Mouse (Mus musculus) gastrocnemius, postnatal 14 days (tissue): Measurements from ENCODE around the gene Rhbg. TPM values are rescaled to one million over a fixed set of nuclear protein-coding genes. Genes with fewer than 3 reads are reported as not detected.

Experiments
- DNase-seq: peaks from one replicate; pipeline ENCODE4 v3.0.0; 2021; ENCODE audit warnings: mixed read lengths
- intact Hi-C: fragments of 180-260 bp; cut with DNase I; formaldehyde crosslinking; loops from one replicate; pipeline ENCODE4 v1.15.1; 2025; ENCODE audit warnings: low total_unique reads
- total RNA-seq, 2 experiments: library from RNA; stranded (reverse); gene quantifications; 2 replicates each; pipeline ENCODE4 v1.2.3; 2021

The Rhbg gene
- total RNA-seq, 2 experiments from 2014 or later = not detected

DNA sequence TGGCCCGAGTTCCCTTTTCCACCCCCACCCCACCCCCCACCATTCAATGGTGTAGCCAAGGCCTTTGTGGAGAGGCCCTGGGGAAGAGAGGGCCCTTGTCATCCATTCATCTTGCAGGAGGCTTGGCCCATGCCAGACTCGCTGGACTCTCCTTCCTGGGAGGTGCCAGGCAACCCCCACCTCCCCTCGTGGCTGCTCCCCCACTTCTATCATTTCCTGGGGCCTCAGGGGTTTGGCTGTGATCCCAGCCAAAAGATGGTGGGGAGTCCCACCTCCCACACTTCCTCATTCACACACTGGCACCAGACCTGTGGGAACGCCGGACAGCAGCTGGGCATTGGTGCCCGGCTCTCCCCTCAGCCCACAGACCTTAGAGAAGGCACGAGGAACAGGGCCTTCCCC is 22.2 kb downstream of the Rhbg start:
- no peak for DNase-seq
- intact Hi-C loops = loop anchor here (5.0 kb wide), 1 partner anchor 140 kb away; no protein-coding TSS in a partner anchor

DNA sequence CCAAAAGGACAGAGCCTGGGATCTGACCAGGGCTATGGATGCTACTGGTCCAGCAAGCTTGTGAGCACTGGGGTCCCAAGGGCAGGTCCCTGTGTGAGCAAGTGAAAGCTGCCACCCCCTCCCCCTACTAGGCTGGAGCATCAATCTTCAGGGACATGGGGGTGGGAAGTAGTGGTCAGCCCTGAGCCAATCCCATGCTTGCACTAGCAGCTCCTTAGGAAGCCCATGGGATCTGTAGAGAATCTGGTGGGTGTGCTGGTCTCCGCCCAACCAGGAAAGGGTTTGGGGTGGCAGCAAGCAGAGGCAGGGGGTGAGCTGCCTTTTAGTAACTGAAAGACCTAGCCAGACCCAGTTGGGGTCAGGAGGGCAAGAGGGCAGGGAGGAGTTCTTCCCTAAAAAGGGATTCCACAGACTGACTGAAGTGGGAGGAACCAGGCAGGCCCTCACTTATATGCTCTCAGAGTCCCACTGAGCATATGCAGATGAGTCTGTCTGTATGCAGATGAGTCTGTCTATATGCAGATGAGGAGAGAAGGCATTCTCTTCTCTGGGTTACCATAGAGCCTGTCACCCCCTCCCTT is 23.4 kb downstream of the Rhbg start:
- no peak for DNase-seq
- intact Hi-C loops = loop anchor here (5.0 kb wide), 1 partner anchor 139 kb away; no protein-coding TSS in a partner anchor

DNA sequence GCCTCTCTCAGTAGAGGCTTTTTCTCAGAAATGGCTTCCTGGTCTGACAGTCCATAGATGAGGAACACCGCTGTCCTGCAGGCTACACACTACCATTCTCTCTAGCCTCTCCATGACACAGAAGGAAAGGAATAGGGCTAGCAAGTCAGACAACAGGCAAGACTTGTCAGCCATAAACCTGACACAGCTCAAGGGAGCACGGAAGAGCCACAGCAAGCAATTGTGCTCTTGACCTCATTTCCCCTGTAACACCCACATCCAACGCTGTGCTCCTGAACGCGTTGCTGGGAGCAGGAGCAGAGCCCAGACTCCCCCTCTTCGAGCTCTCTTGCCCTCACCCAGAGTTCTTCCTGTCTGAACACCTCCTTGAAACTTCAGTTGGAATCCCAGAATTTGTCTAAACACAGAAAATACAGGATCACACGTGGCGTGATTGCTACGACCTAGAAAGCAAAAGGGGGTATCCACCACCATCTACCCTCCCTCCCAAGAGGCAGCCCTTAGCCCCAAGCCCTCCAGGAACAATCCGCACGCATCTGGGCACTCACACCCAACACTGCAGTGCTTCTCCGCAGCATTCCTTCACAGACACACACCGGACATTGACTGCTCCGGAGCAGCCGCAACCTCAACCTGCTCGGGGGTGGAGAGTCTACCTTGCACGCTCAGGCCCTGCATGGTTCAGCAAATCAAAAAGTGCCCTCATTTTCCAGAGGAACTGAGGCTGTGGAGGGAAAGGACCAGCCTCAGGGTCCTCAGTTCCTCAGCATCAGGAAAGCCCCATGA is 24.1 kb downstream of the Rhbg start:
- no peak for DNase-seq
- intact Hi-C loops = loop anchor here (5.0 kb wide), 1 partner anchor 138 kb away; no protein-coding TSS in a partner anchor

DNA sequence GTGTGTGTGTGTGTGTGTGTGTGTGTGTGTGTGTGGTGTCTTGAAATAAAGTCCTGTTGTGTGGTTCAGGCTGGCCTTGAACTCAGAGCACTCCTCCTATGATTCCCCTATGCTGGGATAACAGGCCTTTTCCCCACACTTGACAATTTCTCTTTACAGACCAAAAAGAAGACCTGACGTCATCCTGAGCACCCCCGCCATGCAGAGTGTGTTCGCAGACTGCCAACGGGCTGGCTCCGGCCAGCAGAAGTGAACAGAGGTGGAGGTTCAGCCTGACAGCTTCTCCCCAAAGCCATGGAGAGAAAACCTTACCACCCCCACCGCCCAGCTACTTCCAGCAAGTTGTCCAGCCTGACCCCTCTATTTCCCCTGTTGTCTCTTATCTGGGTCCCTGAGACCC is 25.0 kb downstream of the Rhbg start:
- DNase-seq = no peak
- intact Hi-C loops = no loop called here

DNA sequence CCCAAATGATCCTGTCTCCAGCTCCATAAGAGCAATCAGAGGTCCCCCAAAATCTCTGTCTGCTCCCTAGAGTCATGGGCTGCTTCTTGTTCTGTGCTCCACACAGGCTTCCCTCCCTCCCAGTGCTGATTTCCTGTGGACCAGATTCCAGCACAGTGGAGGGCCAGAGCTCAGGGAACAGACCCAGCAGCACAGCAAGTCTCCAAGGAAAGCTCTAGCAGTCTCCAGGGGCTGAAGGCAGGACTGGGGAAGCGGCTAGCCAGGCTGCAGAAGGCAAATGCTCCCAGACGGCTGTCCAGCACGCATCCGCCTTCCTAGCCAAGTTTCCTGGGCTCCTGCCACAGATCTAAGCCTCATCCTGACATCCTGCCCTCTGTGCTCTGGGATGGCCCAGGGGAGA is 25.6 kb downstream of the Rhbg start:
- no peak for DNase-seq
- intact Hi-C loops = no loop called here

DNA sequence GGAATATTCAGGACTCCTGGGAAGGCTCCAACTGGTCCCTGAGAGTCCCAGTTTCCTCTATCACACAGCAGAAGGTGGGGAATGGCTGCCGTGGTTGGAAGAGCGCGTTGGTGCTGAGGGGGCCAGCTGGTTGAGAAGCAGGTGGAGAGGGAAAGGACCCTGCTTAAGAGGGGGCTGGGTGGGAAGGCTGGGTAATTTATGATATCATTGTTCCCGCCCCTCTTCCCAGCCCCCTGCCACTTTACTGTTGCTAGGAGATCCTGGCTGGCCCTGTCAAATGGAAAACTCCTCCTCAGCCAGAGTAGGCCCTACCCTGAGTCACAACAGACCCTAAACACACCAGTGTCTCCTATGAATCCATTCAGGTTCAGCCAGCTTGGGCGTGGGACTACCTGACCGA is 26.5 kb downstream of the Rhbg start:
- DNase-seq = no peak
- intact Hi-C loops = no loop called here

DNA sequence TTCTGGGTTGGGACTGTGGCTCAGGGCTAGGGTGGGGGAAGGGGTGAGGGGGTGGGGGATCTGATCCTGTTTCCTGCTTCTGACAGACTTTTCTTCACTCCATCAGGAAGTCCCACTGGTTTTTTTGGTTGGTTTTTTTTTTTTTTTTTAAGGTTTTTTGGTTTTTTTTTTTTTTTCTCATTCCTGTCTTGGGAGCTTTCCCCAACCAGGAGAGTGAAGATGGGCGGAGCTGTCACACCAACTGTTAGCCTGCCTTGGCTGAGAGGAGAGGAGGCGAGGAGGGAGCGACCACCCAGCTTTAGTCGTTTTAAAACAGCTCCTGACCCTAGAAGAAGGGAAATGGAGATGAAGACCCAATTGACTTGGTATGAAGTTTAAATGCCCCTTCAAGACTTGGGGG is 27.2 kb downstream of the Rhbg start:
- intact Hi-C loops = no loop called here
- DNase-seq = no peak

DNA sequence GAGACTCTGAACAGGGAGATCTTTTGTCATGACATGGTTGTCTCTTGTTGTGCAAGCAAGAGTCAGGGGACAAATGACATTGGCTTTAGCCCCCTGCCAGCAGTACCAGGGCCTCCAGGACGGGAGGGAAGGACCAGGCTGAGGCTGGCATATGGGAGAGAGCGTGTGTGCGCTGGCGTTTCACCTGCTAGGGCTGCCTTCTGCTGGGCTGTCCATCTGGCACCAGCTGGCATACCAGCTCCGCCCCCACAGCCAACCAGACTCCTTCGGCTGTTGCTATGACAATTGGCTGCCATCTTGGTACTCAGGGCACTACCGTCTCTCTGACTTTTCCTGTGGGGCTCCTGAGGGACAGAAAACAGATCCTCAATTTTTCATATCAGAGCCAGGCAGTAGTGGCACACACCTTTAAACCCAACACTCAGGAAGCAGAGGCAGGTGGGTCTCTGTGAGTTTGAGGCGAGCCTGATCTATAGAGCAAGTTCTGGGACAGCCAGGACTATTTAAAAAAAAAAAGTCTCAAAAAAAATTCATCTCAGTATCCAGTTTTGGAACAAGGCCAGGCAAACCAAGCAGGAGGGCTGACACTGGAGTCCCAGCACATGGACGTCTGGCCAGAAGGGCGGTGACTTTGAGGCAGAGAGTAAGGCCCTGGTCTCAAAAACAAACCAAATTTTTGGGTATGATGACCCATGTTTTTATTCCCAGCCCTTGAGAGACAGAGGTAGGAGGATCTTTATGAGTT is 28.2 kb downstream of the Rhbg start:
- intact Hi-C loops = no loop called here

DNA sequence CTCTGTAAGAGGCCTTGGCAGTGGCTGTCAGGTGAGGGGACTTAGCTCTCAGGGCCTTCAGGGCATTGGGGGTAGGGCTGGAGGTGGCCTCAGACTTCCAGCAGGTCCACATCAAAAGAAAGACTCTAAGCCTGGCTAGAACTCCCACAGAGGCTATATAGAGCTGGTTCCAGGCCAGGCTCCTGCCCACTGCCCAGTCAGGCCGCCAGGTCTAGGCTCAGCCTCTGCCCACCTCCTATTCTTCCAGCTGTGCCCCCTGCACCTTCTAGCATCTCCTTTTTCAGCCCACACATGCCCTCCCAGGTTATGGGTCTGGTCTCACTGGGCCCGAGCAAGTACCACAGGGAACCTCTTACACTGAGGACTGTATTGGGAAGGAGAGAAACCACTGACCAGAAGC is 29.6 kb downstream of the Rhbg start:
- DNase-seq = no peak
- intact Hi-C loops = no loop called here

More for the DNA sequence above, 28.2 kb downstream of the Rhbg start:
- no peak for DNase-seq

DNA sequence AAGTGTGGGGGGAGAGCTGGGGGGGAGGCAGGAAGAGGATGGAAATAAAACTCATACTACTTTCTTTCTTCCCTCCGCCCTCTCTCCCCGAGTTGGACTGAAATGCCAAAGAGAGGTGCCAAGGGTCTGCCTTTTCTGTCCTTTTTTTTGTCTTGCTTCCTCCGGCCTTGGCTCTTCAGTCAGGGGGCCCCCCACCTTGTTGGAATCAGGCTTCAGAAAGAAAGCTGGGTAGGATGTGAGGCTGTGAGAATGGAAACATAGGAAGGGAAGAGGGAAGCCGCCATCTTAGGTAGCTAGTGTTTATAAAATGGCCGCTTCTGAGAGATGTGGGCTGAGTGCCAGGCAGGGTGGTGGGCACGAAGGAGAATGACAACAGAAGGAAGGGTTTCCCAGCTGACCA is 32.1 kb downstream of the Rhbg start:
- DNase-seq = no peak
- intact Hi-C loops = no loop called here

DNA sequence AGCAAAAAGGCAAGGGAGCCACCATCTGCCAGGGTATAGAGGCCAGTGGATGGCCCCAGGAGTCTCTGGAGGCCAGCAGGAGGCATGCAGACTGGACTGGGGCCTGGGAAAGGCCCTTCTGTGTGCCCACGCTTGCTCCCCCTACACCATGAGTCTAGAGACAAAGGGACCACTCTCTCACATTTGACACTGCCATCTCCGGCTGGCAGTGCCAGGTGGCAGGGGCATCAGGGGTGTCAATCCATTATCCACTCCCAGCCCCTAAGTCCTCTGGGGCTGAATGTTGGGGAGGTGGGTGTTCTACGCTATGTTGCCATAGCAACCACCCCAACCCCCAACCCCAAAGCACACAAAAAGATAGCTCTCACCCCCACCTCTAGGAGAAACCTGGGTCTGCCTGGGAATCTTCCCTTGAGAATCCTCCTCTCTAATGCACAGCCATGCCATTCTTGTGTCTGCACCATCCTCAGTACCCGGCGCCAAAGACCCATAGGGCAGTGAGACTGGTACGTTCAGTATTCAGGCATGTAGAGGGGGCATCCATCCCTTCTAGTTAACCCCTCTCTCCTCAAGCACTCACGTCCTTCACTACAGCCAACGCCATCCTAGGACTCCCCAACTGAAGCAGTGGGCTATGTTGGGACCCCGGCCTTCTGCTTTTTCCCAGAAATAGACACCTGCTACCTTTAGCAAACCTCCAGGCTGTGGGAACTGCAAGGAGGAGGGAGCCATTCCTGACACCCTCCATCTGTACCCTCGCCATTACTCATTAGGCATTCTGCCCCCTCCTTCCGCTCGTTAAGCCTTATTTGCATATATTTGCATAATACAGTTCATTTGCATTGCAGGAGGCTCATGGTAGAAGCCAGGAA is 32.8 kb downstream of the Rhbg start:
- no peak for DNase-seq
- intact Hi-C loops = no loop called here

DNA sequence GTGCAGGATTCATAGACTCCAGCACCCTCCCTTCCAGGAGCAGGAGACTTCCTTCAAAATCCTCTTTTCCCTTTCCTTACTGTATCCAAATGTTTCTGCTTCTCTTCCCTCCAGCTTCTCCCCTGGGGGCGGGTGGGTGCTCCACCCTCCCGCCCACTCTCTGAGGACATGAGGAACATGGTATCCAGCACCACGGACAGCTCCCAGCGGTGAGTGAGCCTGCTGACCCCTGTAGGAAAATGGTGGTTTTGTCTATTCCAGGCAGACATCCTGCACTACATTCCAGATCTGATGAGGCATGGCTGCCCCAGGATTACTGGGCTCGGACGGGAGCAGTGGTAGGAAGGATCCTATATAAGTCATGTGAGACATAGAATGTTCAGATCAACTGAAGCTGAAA is 33.7 kb downstream of the Rhbg start:
- DNase-seq = peak; percentile 73
- intact Hi-C loops = no loop called here

DNA sequence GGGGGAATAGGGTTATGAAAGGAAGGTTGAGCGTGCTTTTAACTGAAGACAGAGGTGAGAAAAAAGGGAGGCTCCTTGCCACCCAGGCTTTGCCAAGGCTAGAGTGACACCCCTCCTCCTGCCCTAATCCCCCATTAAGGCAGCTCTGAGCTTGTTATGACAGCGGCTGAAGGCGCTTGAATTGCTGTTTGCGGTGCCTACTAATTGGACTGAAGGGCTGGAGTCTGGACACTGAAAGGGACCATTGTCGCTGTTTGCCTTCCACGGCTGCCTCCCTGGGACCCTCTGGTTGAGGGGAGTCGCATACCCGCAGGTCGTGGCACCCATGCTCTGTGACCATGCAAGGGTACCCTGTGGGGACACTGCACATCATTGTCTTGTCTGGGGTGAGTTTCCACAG is 34.6 kb downstream of the Rhbg start:
- intact Hi-C loops = no loop called here
- no peak for DNase-seq

DNA sequence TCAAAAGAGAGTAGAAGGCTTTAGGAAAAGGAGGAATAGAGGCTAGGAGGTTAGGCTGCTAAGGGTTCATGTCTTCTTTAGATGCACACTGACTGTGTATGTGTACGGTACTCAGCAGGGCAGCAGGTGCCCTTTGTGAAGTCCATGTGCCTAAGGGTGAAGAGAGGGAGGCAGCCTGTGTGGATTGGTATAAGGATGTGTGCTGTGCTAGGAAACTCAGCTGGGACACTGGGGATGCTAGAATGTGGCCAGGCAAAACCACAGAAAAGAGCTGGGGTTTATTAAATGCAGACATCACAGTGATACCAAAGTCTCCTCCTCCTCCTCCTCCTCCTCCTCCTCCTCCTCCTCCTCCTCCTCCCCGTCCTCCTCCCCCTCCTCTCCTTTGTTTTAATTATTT is 36.8 kb downstream of the Rhbg start:
- DNase-seq = no peak
- intact Hi-C loops = no loop called here

DNA sequence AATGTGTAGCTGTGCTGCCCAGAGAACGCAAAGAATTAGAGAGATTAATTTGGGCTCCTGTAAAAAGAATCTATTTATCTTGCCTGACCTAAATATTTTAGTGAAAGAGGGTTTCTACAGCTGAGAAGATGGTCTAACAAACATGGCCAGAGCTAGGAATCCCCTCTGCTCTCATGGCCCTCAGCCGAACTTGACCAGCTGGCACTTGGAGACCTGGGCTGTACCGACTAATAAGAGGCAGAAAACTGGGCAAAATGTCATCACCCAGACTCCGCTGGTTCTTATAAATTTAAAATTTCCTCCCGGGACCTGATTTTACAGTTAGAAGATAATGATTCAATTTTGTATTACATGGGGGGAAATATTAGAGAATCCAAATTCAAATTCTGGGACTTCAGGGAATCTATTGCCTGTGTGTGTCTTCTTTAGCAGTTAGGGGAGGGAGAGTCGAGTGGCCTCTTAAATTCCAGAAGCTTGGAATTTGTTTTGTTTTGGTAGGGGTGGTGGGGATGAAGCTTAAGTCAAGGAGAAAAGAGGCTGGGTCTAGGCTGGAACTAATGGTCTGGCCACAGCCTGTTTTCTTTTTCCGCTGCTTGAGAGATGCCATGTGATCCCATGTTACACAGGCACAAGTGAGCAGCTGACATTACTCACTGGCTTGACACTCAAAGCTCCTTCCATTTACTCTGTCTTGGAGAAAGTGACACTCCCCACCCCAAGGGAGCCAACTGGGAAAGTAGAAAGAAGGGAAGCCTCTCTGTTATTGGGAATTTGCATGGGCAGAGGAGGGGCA is 37.8 kb downstream of the Rhbg start:
- intact Hi-C loops = no loop called here
- DNase-seq = no peak

DNA sequence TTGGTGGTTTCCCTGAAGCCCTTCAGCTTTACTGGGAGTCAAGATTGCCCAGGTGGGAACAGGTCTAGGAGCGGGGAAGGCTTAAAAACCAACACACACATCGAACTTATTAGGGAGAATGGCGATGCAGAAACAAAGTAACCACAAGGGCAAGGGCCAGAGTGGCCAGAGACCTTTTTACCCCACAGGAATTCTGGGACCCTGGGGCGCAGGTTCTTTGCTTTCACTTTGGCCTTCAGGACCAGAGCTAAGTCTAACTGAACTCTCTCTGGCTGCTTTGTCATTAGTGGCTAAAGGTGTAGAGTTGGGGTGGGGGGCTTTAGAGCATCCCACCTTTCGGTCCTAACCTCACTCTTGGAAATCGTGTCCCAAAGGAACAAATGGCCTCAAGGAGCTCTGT is 38.4 kb downstream of the Rhbg start:
- intact Hi-C loops = no loop called here
- DNase-seq = no peak

DNA sequence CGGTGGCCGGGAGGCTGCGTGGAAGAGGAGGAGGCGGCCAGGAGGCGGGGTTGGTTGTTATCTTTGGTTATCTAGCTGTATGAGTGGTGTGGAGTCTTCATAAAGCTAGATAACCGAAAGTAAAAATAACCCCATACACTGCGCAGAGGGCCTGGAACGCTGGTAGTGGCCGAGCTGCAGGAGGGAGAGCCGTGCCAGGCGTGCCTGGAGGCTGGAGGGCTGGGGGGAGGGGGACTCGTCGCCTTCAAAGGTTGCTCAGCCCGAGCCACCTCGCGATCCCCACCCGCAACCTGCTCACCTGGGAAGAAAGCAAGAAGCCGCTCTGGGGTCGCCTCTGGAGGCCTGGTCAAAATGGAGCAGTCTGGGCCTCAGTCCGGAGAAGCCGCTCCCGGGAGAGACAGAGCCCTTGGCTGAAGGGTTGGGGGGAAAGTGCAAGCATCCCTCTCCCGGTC is 38.9 kb downstream of the Rhbg start:
- DNase-seq = no peak
- intact Hi-C loops = no loop called here

DNA sequence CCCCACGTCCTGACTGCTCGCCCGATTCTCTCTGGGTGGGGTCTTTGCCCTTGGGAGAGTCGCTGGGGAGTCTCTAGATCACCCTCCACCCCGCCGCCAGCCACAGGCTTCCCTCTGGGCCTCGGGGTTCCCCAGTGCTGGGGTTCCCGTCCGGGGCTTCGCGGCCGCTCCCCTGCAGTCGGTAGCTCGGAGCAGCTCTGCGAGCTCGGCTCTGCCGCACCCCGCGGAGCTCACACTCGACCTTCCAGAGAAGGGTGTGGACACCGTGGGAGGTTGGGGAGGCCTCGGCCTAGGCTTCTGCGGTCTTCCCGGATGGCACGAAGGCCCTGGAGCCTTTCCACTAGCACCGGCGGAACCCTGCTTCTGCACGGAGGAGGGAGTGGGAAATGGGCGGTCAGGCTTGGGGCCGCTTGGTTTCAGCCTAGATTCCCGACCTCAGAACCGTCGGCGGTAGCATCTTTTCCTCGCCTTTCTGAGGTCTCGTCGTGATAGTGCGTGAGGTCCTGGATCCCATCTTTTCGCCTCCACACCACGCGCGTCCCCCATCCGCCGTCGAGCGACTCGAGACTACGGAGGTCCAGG is 39.4 kb downstream of the Rhbg start:
- intact Hi-C loops = no loop called here
- no peak for DNase-seq
